8 mouse cellular contexts compared by ENCODE assay signal in the genomic region with DNA sequence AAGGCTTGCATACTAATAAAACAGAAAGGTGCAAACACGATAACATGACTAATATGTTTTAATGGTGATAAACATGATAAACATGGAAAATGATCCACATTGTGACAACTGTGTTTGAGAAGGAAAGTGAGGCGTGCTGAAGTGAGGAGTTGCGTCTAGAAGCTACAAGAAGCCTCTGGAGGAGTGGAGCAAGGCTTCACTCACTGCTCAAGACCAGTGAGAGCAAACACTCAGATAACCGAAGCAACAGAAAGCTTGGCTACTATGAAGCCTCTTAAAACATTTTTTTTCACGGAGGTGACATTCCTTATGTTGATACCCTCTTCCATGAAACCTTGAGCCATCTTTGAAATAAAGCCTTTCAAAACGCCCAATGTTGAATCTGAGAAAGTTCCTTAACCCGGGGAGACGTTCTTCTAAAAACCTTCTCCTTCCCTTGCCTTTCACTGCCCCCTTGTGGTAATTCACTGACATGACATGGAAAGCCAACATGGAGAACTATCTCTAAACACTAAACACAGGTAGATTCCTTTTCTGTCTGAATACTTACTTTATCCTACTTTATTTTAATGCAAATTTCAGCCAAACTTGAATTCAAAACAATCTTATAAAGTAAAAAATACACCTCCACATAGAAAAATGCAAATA.
DNase-seq lines count a peak whose midpoint lies in the region; ATAC-seq and TF ChIP-seq lines count a peak whose summit lies in the region.

No protein-coding gene starts in this region.

- H3K27me3 ChIP-seq in intestine, embryonic 14.5 days (replicated peaks; ENCODE audit: control insufficient read depth, insufficient read depth, low read length) = no peaks in the 10 kb centered on the region
- no peaks in the 10 kb centered on the region for H3K27me3 ChIP-seq in intestine, embryonic 16.5 days (replicated peaks; ENCODE audit: control insufficient read depth, insufficient read depth, low read length)
- H3K27me3 ChIP-seq in Patski = peaks cover 5% of the 10 kb centered on the region
- H3K27me3 ChIP-seq in hindbrain, embryonic 16.5 days (replicated peaks; ENCODE audit: control insufficient read depth, insufficient read depth, low read length) = no peaks in the 10 kb centered on the region
- H3K27me3 ChIP-seq in limb, embryonic 10.5 days (ENCODE audit: low read depth, poor library complexity, severe bottlenecking) = no peaks in the 10 kb centered on the region

- no peak overlapping the region for H3K9ac ChIP-seq in intestine, embryonic 14.5 days (ENCODE audit: low read length)
- H3K9ac ChIP-seq in intestine, embryonic 16.5 days (ENCODE audit: low read depth, low read length) = no peak overlapping the region
- H3K9ac ChIP-seq in hindbrain, embryonic 16.5 days (ENCODE audit: low read depth, low read length) = no peak overlapping the region

- H3K36me3 ChIP-seq in intestine, embryonic 14.5 days (ENCODE audit: control insufficient read depth, insufficient read depth, low read length) = no peaks in the 10 kb centered on the region
- no peaks in the 10 kb centered on the region for H3K36me3 ChIP-seq in intestine, embryonic 16.5 days (ENCODE audit: control insufficient read depth, insufficient read depth, low read length)
- H3K36me3 ChIP-seq in hindbrain, embryonic 16.5 days (ENCODE audit: control insufficient read depth, insufficient read depth, low read length) = no peaks in the 10 kb centered on the region
- H3K36me3 ChIP-seq in limb, embryonic 10.5 days = no peaks in the 10 kb centered on the region

- WGBS in intestine, embryonic 14.5 days = 35% methylated on average over 8 of the region's 8 CpGs
- 37% methylated on average over 8 of the region's 8 CpGs for WGBS in intestine, embryonic 16.5 days
- 34% methylated on average over 8 of the region's 8 CpGs for WGBS in hindbrain, embryonic 16.5 days
- 43% methylated on average over 8 of the region's 8 CpGs for WGBS in limb, embryonic 10.5 days

- TF ChIP-seq POLR2A in cortical plate, adult 2 months (IDR thresholded peaks at IDR 0.05; ENCODE audit: extremely low read depth, insufficient read depth, low read length) = no peak

- no peaks in the 10 kb centered on the region for H3K4me1 ChIP-seq in intestine, embryonic 14.5 days (replicated peaks; ENCODE audit: control insufficient read depth, insufficient read depth, low read length)
- H3K4me1 ChIP-seq in intestine, embryonic 16.5 days (ENCODE audit: control insufficient read depth, insufficient read depth, low read length) = no peaks in the 10 kb centered on the region
- H3K4me1 ChIP-seq in cortical plate, adult 2 months (ENCODE audit: control insufficient read depth, insufficient read depth, low read length) = no peaks in the 10 kb centered on the region
- H3K4me1 ChIP-seq in hindbrain, embryonic 16.5 days (ENCODE audit: control insufficient read depth, insufficient read depth, low read depth, low read length) = no peaks in the 10 kb centered on the region
- H3K4me1 ChIP-seq in limb, embryonic 10.5 days = no peaks in the 10 kb centered on the region

- H3K27ac ChIP-seq in intestine, embryonic 14.5 days (ENCODE audit: low read depth) = no peak overlapping the region
- no peak overlapping the region for H3K27ac ChIP-seq in intestine, embryonic 16.5 days (ENCODE audit: low read length)
- no peak overlapping the region for H3K27ac ChIP-seq in cortical plate, adult 2 months (ENCODE audit: insufficient read depth, low read length)
- H3K27ac ChIP-seq in hindbrain, embryonic 16.5 days (ENCODE audit: low read depth, low read length) = no peak overlapping the region
- no peak overlapping the region for H3K27ac ChIP-seq in limb, embryonic 10.5 days

- no peak overlapping the region for H3K4me2 ChIP-seq in intestine, embryonic 14.5 days (ENCODE audit: low read length)
- no peak overlapping the region for H3K4me2 ChIP-seq in intestine, embryonic 16.5 days (ENCODE audit: low read depth, low read length)
- H3K4me2 ChIP-seq in hindbrain, embryonic 16.5 days (ENCODE audit: low read length) = peak overlapping the region; percentile 32; the same call in 1 of the 2 replicates

- TF ChIP-seq CTCF in Patski (IDR thresholded peaks at IDR 0.05) = peak; percentile 62
- TF ChIP-seq CTCF in cortical plate, adult 2 months (IDR thresholded peaks at IDR 0.05; ENCODE audit: extremely low read depth, insufficient read depth, low read length) = peak; percentile 59; the same call in 1 of the 2 replicates

- in situ Hi-C loops in Patski (cut with MboI; ENCODE audit: low pct_unique_long_range_greater_than_20kb) = loop anchor here (25.0 kb wide), 1 partner anchor 349 kb away; no protein-coding TSS in a partner anchor

- peak; percentile 59 for DNase-seq in intestine, embryonic 14.5 days (ENCODE audit: low spot score)
- no peak for DNase-seq in Patski (ENCODE audit: low read depth, low spot score)
- peak; percentile 52 for DNase-seq in limb, embryonic 10.5 days (ENCODE audit: low spot score)
- DNase-seq in retina, embryonic 14.5 days (ENCODE audit: low spot score) = peak; percentile 84
- DNase-seq in urinary bladder, adult 2 months (ENCODE audit: low spot score) = no peak

- H3K9me3 ChIP-seq in intestine, embryonic 14.5 days (ENCODE audit: control insufficient read depth, low read length) = no peaks in the 10 kb centered on the region
- no peaks in the 10 kb centered on the region for H3K9me3 ChIP-seq in intestine, embryonic 16.5 days (ENCODE audit: control insufficient read depth, low read length)
- no peaks in the 10 kb centered on the region for H3K9me3 ChIP-seq in hindbrain, embryonic 16.5 days (ENCODE audit: control insufficient read depth, low read length)
- no peaks in the 10 kb centered on the region for H3K9me3 ChIP-seq in limb, embryonic 10.5 days (replicated peaks)

- POLR2A ChIA-PET in Patski (lab: Charles Lee) = no interaction called here

- no peak overlapping the region for H3K4me3 ChIP-seq in intestine, embryonic 14.5 days (ENCODE audit: low read depth, low read length)
- no peak overlapping the region for H3K4me3 ChIP-seq in intestine, embryonic 16.5 days (ENCODE audit: low read length)
- H3K4me3 ChIP-seq in cortical plate, adult 2 months (ENCODE audit: insufficient read depth, low read length) = no peak overlapping the region
- no peak overlapping the region for H3K4me3 ChIP-seq in hindbrain, embryonic 16.5 days (ENCODE audit: low read length)
- no peak overlapping the region for H3K4me3 ChIP-seq in limb, embryonic 10.5 days

- no peak for ATAC-seq in intestine, embryonic 14.5 days (replicated peaks; ENCODE audit: low FRiP score, low TSS enrichment, low read depth)
- ATAC-seq in intestine, embryonic 16.5 days = no peak
- no peak for ATAC-seq in Patski
- ATAC-seq in hindbrain, embryonic 16.5 days = peak; percentile 52; the same call in 1 of the 2 replicates

- CTCF ChIA-PET in Patski (lab: Charles Lee) = interaction anchor here (0.9 kb wide), 1 partner anchor 10 kb away, joined by 3 read pairs; no protein-coding TSS in a partner anchor

Comparison
In these comparisons a context has a peak if more than half of its experiments do, and no peak if none do; other contexts are left out.
1. DNase-seq: peak in intestine, embryonic 14.5 days (single experiment), limb, embryonic 10.5 days (single experiment) and retina, embryonic 14.5 days (single experiment); none in Patski (single experiment) and urinary bladder, adult 2 months (single experiment).